Mouse (Mus musculus) hindbrain, postnatal 0 days (tissue): ENCODE measurements at regions not wholly inside any gene's neighbourhood (a gene's known extent, or its start where the extent isn't known, plus 50 kb on each side); places are given as distances from the start of the nearest gene placed in this dataset.

ENCODE experiments used
- ATAC-seq: fragments of 200-750 bp; cut with Nextera tagmentation; 2 replicates; pipeline ENCODE4 v1.8.0; 2017; ENCODE audit warnings: mild to moderate bottlenecking, moderate TSS enrichment, moderate library complexity
- DNase-seq: peaks from one replicate; pipeline ENCODE4 v3.0.0-alpha.2; 2015; ENCODE audit warnings: low spot score
- H3K27ac ChIP-seq: fragments of 300-500 bp; sonication (generic); 2 replicates; pipeline ENCODE4 v1.5.1; 2014; ENCODE audit warnings: mild to moderate bottlenecking
- H3K27me3 ChIP-seq: fragments of 300-500 bp; sonication (generic); 2 replicates; pipeline ENCODE4 v1.6.1; 2014; ENCODE audit warnings: low read length, mixed read lengths; ENCODE audit not compliant: insufficient read depth
- H3K36me3 ChIP-seq: fragments of 300-500 bp; sonication (generic); 2 replicates; pipeline ENCODE4 v1.6.1; 2014; ENCODE audit warnings: low read length, mixed read lengths; ENCODE audit not compliant: insufficient read depth
- H3K4me1 ChIP-seq: fragments of 300-500 bp; sonication (generic); 2 replicates; pipeline ENCODE4 v1.6.1; 2014; ENCODE audit warnings: antibody characterized with exemption, low read length, mixed read lengths; ENCODE audit not compliant: insufficient read depth
- H3K4me2 ChIP-seq: fragments of 300-500 bp; sonication (generic); 2 replicates; pipeline ENCODE4 v1.6.1; 2014; ENCODE audit warnings: low read depth, mild to moderate bottlenecking, low read length, moderate library complexity, mixed read lengths
- H3K4me3 ChIP-seq: fragments of 300-500 bp; sonication (generic); 2 replicates; pipeline ENCODE4 v1.5.1; 2014; ENCODE audit warnings: low read length
- H3K9ac ChIP-seq: fragments of 300-500 bp; sonication (generic); replicated peaks from 2 replicates; pipeline ENCODE4 v1.6.1; 2014; ENCODE audit warnings: mild to moderate bottlenecking, low read length, moderate library complexity, mixed read lengths
- H3K9me3 ChIP-seq: fragments of 300-500 bp; sonication (generic); 2 replicates; pipeline ENCODE4 v1.6.1; 2016; ENCODE audit warnings: low read length, mixed read lengths
- CTCF ChIP-seq: IDR thresholded peaks from 2 replicates; pipeline ENCODE4 v1.5.1; 2016; ENCODE audit warnings: antibody characterized with exemption, control low read depth, low read depth
- WGBS: fragments of 180-500 bp; shearing (Covaris S2); extraction: QIAGEN DNeasy Blood & Tissue Kit; methylation state at CpG from one replicate; pipeline ENCODE4 v1.1.7; 2014; 5-methylcytosine and 5-hydroxymethylcytosine counted together

- H3K9me3 ChIP-seq, result no peaks in the 10 kb centered on the region
- no peak for TF ChIP-seq CTCF
- no peak overlapping the region for H3K9ac ChIP-seq
- H3K4me3 ChIP-seq, result no peak overlapping the region
- H3K4me1 ChIP-seq, result no peaks in the 10 kb centered on the region
- ATAC-seq (peak; percentile 63; the same call in 1 of the 2 replicates), DNase-seq (peak; percentile 80)
- H3K27me3 ChIP-seq, result no peaks in the 10 kb centered on the region
- H3K27ac ChIP-seq, result no peak overlapping the region
- no peak overlapping the region for H3K4me2 ChIP-seq
- no peaks in the 10 kb centered on the region for H3K36me3 ChIP-seq
- 23% methylated on average over 1 of the region's 1 CpGs for WGBS
Observed at GRCm38 (mm10) chr10:38103570-38103969, 718.0 kb downstream of the Rfpl4b start.

- no peak overlapping the region for H3K4me2 ChIP-seq
- no peak overlapping the region for H3K4me3 ChIP-seq
- no peak overlapping the region for H3K27ac ChIP-seq
- ATAC-seq, result no peak
- no peak for TF ChIP-seq CTCF
- H3K9me3 ChIP-seq, result no peaks in the 10 kb centered on the region
- 93% methylated on average over 2 of the region's 2 CpGs for WGBS
- no peaks in the 10 kb centered on the region for H3K27me3 ChIP-seq
- H3K36me3 ChIP-seq, result no peaks in the 10 kb centered on the region
- no peak for DNase-seq
- H3K4me1 ChIP-seq, result no peaks in the 10 kb centered on the region
- no peak overlapping the region for H3K9ac ChIP-seq
Observed at GRCm38 (mm10) chr10:38078521-38078920, 743.1 kb downstream of the Rfpl4b start.

GRCm38 (mm10) chr10:38072394-38072793 is 749.2 kb downstream of the Rfpl4b start:
- H3K9ac ChIP-seq, result no peak overlapping the region
- no peak overlapping the region for H3K4me3 ChIP-seq
- H3K36me3 ChIP-seq, result no peaks in the 10 kb centered on the region
- DNase-seq (no peak), ATAC-seq (no peak)
- TF ChIP-seq CTCF, result no peak
- H3K4me2 ChIP-seq, result no peak overlapping the region
- no peaks in the 10 kb centered on the region for H3K27me3 ChIP-seq
- 75% methylated on average over 1 of the region's 1 CpGs for whole genome bisulfite sequencing
- no peaks in the 10 kb centered on the region for H3K4me1 ChIP-seq
- H3K27ac ChIP-seq, result no peak overlapping the region
- H3K9me3 ChIP-seq, result no peaks in the 10 kb centered on the region

GRCm38 (mm10) chr10:38059050-38059449 is 762.5 kb downstream of the Rfpl4b start:
- H3K27me3 ChIP-seq, result no peaks in the 10 kb centered on the region
- no peak overlapping the region for H3K9ac ChIP-seq
- 0 out of 2 replicates have a peak, but pooled peaks cover 2% of the 10 kb centered on the region for H3K9me3 ChIP-seq
- ATAC-seq, result no peak
- no peaks in the 10 kb centered on the region for H3K36me3 ChIP-seq
- no peak overlapping the region for H3K4me3 ChIP-seq
- DNase-seq, result no peak
- no peak overlapping the region for H3K27ac ChIP-seq
- TF ChIP-seq CTCF, result no peak
- no peak overlapping the region for H3K4me2 ChIP-seq
- WGBS, result 89% methylated on average over 8 of the region's 8 CpGs
- no peaks in the 10 kb centered on the region for H3K4me1 ChIP-seq

- Histone ChIP-seq H3K27ac (no peak overlapping the region), H3K9me3 (no peaks in the 10 kb centered on the region), H3K4me3 (no peak overlapping the region), H3K4me2 (no peak overlapping the region), H3K9ac (no peak overlapping the region), H3K4me1 (no peaks in the 10 kb centered on the region), H3K36me3 (no peaks in the 10 kb centered on the region), H3K27me3 (no peaks in the 10 kb centered on the region)
- WGBS, result 63% methylated on average over 2 of the region's 2 CpGs
- no peak for TF ChIP-seq CTCF
- no peak for ATAC-seq
- DNase-seq, result no peak
Observed at GRCm38 (mm10) chr10:38010452-38010851, 811.1 kb downstream of the Rfpl4b start.

GRCm38 (mm10) chr10:37995691-37996445 is 825.7 kb downstream of the Rfpl4b start:
- ATAC-seq, result no peak

More at GRCm38 (mm10) chr10:37995691-37996445, 825.7 kb downstream of the Rfpl4b start:
- no peak for DNase-seq
- H3K4me3 ChIP-seq, result no peak overlapping the region
- H3K27me3 ChIP-seq, result no peaks in the 10 kb centered on the region
- no peaks in the 10 kb centered on the region for H3K36me3 ChIP-seq
- no peak overlapping the region for H3K4me2 ChIP-seq
- no peaks in the 10 kb centered on the region for H3K9me3 ChIP-seq
- TF ChIP-seq CTCF, result no peak
- no peak overlapping the region for H3K9ac ChIP-seq
- H3K4me1 ChIP-seq, result no peaks in the 10 kb centered on the region
- no peak overlapping the region for H3K27ac ChIP-seq
